Mouse (Mus musculus) G1E-ER4 (cell line): Measurements from ENCODE around the gene Znrd1. TPM values are rescaled to one million over a fixed set of nuclear protein-coding genes. Genes with fewer than 3 reads are reported as not detected.

ENCODE experiments used
- GATA1 ChIP-seq: IDR thresholded peaks from one replicate; pipeline ENCODE4 v1.8.0; 2012; ENCODE audit warnings: low read length, inconsistent platforms
- polyA plus RNA-seq: library from polyadenylated mRNA; stranded (reverse); fragments of >175 nt; gene quantifications from 2 replicates; pipeline ENCODE4 v1.2.3, GENCODE M21; 2012

Znrd1 gene
- polyA plus RNA-seq, 1 experiment = 3.8 TPM

GRCm38 (mm10) chr17:36981221-36981813 is 23.0 kb upstream of the Znrd1 start, which contains the start of gene 2410137M14Rik:
2410137M14Rik (minus strand) TSS chr17:36981237.
- no peak for TF ChIP-seq GATA1

DNA sequence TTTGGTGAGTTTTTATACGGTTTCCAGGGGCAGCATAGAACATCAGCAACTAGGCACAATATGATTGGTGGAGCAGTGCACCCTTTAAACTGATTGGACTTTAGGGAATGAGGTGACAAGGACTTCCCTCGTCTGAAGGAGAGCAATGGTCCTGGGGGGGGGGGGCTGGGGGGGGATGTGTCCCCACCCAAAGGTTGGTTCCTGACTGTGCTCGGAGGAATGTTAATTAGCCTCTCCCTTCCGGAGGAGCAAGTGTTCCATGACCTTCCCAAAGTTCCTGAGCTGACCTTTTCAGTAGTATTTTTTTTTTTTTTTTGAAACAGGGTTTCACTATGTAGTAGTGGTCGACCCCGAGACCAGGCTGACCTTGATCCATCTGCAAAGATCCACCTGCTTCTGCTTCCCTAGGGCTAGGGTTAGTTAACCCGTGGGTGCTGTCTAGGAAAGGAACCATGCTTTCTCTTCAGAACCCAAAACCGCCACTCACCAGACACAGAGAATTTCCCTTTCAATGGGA is 15.0 kb upstream of the Znrd1 start:
- no peak for TF ChIP-seq GATA1

- TF ChIP-seq GATA1 = no peak
Observed at GRCm38 (mm10) chr17:36972791-36973190, 14.4 kb upstream of the Znrd1 start.

- no peak for TF ChIP-seq GATA1
Observed at GRCm38 (mm10) chr17:36971172-36971850, 13.0 kb upstream of the Znrd1 start.

DNA sequence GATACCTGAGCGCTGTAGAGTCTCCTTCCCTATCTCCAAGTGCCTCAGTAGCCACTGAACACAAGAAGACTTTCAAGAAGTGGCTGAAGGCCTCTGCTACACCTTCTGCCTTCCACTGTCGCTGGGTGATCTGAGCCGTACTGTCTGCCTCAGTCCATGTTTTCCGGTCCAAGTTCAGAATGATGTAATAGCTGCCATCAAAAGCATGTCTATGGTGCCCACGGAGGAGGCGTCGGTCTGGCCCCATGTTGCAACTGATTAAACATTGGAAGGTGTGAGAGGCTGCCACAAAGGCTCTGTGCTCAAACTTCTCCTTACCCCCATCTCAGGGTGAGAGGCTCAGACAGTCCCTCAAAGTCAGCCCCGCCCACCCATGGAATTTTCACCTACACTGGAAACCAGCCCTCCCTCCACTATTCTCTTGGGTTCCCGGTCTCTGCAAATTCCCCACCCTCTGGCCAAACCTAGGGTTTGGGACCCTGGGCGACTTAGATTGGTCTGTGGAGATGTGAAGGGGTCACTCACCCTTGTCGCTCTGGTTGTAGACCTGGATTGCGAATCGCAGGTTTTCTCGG is 12.0 kb upstream of the Znrd1 start:
- no peak for TF ChIP-seq GATA1

- no peak for TF ChIP-seq GATA1
Observed at GRCm38 (mm10) chr17:36966875-36967274, 8.5 kb upstream of the Znrd1 start.

DNA sequence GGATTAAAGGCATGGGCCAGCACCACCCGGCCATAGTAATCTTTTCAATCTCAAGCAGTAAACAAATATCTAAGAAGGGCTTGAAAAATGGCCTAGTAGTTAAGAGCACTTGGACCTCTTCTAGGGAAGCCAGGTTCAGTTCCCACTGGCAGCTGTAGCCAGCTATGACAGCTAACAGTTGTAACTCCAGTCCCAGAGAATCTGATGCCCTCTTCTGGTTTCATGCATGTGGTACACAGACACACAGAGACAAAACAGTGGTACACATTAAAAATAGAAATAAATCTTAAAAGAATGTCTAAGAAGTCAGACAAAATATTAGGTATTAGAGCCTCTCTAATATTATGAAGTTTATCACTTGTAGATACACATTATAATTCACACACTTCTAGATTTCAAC is 2.8 kb upstream of the Znrd1 start:
- no peak for TF ChIP-seq GATA1

DNA sequence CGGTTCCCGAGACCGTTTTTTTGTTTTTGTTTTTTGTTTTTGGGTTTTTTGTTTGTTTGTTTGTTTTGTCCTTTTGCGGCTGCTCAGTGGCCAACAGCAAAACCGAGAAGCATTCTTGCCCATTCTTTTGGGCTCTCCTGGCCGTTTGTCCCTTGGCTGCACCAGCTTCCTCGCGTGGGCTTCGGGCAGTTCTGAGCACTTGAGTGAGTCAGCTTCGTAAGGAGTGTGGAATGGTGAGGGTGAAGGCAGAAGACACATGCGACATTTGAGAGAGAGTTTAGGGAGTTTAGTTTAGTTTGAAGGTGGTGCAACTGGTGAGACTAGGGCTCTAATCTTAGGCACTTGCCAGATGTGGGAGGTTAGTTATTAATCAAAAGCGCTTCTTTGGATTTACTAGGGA is 525 bp upstream of the Znrd1 start:
- no peak for TF ChIP-seq GATA1

GRCm38 (mm10) chr17:36953062-36953461 is 5.3 kb downstream of the Znrd1 start:
- no peak for TF ChIP-seq GATA1

DNA sequence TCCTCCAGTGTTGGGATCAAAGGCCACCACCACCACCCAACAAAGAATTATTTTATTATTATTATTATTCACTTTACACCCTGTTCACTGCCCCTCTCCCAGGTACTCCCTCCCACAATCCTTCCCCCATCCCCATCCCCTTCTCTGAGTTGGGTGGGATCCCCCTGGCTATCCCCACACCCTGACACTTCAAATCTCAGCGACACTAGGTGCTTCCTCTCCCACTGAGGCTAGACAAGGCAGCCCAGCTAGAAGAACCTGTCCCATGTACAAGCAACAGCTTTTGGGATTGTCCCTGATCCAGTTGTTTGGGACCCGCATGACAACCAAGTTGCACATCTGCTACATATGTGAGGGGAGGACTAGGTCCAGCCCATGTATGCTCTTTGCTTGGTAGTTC is 5.7 kb downstream of the Znrd1 start:
- no peak for TF ChIP-seq GATA1

DNA sequence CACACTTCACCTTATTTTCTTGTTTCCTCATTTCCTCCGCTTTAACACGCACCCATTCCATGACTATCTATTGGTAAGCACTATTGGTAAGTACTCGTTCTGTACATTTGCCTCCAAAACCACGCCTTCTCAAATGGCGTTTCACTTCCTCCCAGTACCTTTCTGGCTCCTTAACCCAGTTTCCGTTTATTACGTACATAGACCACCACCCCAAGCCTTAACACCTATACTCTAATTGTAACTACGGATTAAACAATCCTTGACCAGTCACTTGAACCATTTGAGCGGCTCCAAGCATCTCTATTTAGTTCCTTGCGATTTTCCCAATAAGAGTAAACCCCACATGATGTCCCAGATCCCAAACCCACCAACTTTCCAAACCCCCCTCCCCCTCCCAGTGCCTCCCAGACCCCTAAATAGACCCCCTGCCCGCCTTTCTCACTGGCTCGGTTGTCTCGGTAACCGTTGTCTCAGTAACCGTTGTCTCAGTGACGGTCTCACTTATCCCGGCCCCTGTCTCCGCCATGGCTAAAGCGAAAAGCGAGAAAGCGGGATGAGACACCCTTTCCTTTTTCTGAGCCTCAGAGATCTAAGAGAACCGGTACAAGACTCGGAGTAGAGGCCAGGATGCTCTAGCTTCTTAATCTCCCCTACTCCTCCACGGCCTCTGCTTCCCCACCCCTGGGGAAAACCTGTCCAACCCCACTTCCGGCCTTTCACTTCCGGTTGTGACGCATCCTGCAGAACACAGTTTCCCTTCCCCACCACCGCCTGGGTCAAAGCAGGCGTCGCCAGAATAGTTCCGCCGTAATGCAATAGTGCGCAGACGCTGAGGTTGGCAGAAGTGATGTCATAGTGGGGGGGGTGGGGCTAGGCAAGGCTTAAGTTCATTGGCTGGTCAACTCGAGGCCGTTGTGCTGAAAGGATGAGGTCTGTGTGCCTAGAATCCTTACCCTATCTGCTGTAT is 7.1 kb downstream of the Znrd1 start, which contains the start of gene Ppp1r11:
Gene Ppp1r11, minus strand, starts transcription at position 761 of the 967 bp plus-strand sequence.
- TF ChIP-seq GATA1 = no peak

DNA sequence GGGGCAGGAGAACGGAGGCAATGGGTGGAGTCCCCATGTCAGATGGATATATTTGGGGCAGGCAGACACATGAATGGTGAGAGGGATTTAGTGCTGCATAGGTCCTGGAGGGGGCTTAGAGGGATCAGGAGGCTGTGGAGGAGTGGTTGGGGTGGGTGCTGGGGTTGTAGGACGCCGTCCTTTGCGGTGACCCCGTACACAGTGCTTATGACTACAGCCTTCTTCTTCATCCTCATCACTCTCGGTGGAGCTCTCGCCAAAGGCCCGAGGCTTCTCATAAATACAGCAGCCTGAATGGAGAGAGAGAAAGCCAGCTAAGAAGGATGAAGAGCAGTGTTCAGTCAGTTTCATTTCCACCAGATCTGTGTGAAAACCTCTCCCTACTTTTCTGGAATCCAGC is 9.1 kb downstream of the Znrd1 start:
- no peak for TF ChIP-seq GATA1

- TF ChIP-seq GATA1 = no peak
Observed at GRCm38 (mm10) chr17:36948286-36948685, 10.1 kb downstream of the Znrd1 start.

DNA sequence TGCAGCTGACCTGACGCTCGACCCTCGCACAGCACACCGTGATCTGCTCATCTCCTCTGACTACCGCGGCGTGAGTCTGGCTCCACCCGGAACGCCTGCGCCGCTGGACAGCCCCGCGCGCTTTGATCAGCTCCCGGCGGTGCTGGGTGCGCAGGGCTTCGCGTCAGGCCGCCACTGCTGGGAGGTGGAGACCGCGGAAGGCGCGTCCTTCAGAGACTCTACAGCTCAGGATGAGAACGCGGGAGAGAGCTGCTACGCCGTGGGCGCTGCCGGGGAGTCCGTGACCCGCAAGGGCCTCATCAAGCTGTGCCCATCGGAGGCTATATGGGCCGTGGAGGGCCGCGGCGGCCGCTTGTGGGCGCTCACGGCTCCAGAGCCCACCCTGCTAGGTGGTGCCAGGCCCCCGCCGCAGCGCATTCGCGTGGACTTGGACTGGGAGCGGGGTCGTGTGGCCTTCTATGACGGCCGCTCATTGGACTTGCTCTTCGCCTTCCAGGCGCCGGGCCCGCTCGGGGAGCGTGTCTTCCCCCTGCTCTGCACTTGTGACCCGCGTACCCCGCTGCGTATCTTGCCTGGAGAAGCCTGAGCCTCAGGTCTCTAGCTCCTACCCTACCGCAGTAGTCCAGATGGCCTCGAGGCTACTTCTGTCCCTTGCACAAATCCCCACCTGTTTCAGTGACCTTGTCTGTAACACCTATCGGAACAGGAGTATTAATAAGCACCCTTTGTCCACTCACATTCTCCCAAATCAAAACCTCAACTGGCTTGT is 11.1 kb downstream of the Znrd1 start:
- TF ChIP-seq GATA1 = no peak
